Mouse (Mus musculus) CH12.LX (cell line): ENCODE data around the gene Sugct.

Experiments
- CTCF ChIP-seq, 2 experiments: IDR thresholded peaks in 1 of 2; conservative IDR thresholded peaks in 1 of 2; 2 replicates each; pipeline ENCODE4 v1.5.1; 2011 to 2012; ENCODE audit warnings: low read depth in 2 of 2, low read length in 2 of 2, improper control_type of control experiment in 1 of 2, inconsistent platforms in 1 of 2, mild to moderate bottlenecking in 1 of 2, moderate library complexity in 1 of 2
- ELF1 ChIP-seq: IDR thresholded peaks from 2 replicates; pipeline ENCODE4 v1.6.1; 2014; ENCODE audit warnings: low read depth, mild to moderate bottlenecking, inconsistent platforms, low read length, improper control_type of control experiment
- EP300 ChIP-seq: IDR thresholded peaks from 2 replicates; pipeline ENCODE4 v1.6.1; 2011; ENCODE audit warnings: low read length, improper control_type of control experiment
- HCFC1 ChIP-seq: IDR thresholded peaks from 2 replicates; pipeline ENCODE4 v1.6.1; 2012; ENCODE audit warnings: low read depth, mild to moderate bottlenecking, inconsistent platforms, low read length, improper control_type of control experiment
- MAX ChIP-seq: IDR thresholded peaks from 2 replicates; pipeline ENCODE4 v1.6.1; 2011; ENCODE audit warnings: low read length, improper control_type of control experiment
- MEF2A ChIP-seq: IDR thresholded peaks from 2 replicates; pipeline ENCODE4 v1.6.1; 2014; ENCODE audit warnings: low read depth, mild to moderate bottlenecking, inconsistent platforms, low read length, improper control_type of control experiment, borderline replicate concordance
- NELFE ChIP-seq: IDR thresholded peaks from 2 replicates; pipeline ENCODE4 v1.6.1; 2011; ENCODE audit warnings: low read depth, low read length, improper control_type of control experiment
- NRF1 ChIP-seq: IDR thresholded peaks from 2 replicates; pipeline ENCODE4 v1.6.1; 2014; ENCODE audit warnings: low read depth, mild to moderate bottlenecking, inconsistent platforms, low read length, improper control_type of control experiment, moderate library complexity
- POLR2A ChIP-seq: IDR thresholded peaks from 2 replicates; pipeline ENCODE4 v1.6.1; 2011; ENCODE audit warnings: low read depth, mild to moderate bottlenecking, improper control_type of control experiment, low read length
- RAD21 ChIP-seq: IDR thresholded peaks from 2 replicates; pipeline ENCODE4 v1.6.1; 2011; ENCODE audit warnings: low read depth, mild to moderate bottlenecking, low read length, improper control_type of control experiment, moderate library complexity
- SMC3 ChIP-seq: IDR thresholded peaks from 2 replicates; pipeline ENCODE4 v1.6.1; 2011; ENCODE audit warnings: low read depth, low read length, improper control_type of control experiment
- USF1 ChIP-seq: IDR thresholded peaks from 2 replicates; pipeline ENCODE4 v1.6.1; 2014; ENCODE audit warnings: low read depth, mild to moderate bottlenecking, inconsistent platforms, low read length, improper control_type of control experiment

DNA sequence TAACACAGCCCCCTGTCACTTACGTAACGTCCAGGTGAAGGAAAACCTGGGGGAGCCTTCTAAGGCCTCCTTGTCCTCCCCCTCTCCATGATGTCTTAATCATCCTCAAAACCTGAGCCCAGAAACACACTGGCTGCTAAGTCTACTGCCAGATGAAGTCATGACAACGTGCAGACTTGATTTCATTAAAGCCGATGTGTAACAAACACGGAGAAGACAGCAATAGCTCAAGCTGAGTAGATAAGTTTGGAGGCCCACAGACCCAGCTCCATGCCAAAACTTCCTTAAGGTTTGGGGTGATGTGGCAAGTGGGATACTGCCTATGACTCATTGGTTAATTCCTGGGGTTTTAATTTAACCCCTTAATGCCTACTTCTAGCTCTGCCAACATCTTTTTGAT, 726.4 kb downstream of the Sugct start:
- no peak for TF ChIP-seq CTCF (conservative IDR thresholded peaks at IDR 0.05 in 1 of 2, IDR thresholded peaks at IDR 0.05 in 1 of 2; ENCODE audit: low read depth in 2 of 2, low read length in 2 of 2)
- no peak for TF ChIP-seq ELF1
- no peak for TF ChIP-seq POLR2A
- TF ChIP-seq USF1: no peak
- TF ChIP-seq MEF2A: no peak
- TF ChIP-seq RAD21: no peak
- no peak for TF ChIP-seq NRF1
- TF ChIP-seq NELFE: no peak
- TF ChIP-seq MAX: no peak
- TF ChIP-seq HCFC1: no peak
- TF ChIP-seq EP300: no peak
- no peak for TF ChIP-seq SMC3
